Mouse (Mus musculus) CD8-positive naive resting alpha-beta T cell, adult 57 days (primary cell): ENCODE measurements around the gene Trim30d. TPM values are rescaled to one million over a fixed set of nuclear protein-coding genes. Genes with fewer than 3 reads are reported as not detected.

Source experiments
- total RNA-seq: library from RNA; stranded (reverse); gene quantifications from one replicate; pipeline ENCODE4 v1.2.4, GENCODE M21; 2023

The Trim30d gene
- 7.2 TPM for total RNA-seq

GRCm38 (mm10) chr7:104507421-104508065 is at the start of gene Trim30d:
TSS of gene Trim30d (minus strand) at chr7:104507849.

DNA sequence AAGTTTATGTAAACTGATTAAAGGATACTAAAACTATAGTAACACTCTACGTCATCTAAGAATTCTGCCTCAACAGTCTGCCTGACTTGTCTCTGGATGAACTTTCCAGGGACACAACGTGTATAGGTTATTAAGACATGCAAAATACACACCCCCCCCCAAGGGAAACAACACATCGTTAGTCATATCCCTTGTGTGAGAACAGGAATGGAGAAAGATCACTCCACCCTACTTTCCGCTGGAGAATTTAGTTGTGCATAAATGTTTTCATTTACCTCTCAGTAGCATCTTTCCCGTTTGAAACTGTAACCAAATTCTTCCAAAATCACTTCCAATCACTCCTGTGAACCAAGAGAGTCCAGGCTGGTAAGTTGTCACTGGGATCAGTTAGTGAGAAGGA is 42.2 kb upstream of the Trim30d start, which contains the start of gene Olfr651:
Gene Olfr651 (plus strand): TSS at position 301 of the 400 bp plus-strand sequence.

DNA sequence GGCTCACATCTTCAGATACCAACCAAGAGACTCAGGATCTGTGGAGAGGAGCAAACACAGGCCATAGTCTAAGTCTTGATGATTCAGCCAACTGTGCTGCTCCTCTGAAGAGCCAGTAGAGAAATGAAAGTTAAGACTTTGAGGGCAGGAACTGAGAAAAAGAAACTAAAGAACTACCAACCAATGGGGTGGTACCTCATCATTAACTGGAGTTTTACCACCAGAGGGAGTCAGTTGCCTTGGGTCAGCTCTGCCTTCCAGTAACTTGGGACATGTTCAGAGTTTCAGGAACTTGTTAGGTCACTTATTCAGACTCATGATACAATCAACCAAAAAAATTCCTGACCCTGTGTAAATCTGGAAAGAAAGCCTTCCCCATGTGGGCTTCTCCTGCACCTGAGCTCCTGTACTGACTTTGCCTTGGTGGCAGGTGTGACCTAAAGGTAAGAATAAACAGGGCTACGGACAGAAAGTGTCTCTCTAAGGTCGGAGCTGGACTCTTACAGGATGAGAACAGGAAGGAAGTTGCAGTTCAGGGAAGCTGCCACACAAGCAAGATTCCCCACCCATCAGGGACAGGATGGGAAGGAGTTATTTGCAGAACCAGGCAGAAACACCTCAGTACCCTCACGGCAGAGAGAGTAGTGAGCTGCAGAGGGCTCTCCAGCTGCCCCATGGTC is 42.4 kb downstream of the Trim30d start, which contains the start of gene Trim30a:
Gene Trim30a (minus strand): TSS at position 129 of the 680 bp plus-strand sequence.

Other genes starting within 250 kb of the Trim30d start
- 23.9 TPM for gene Trim5, start 219.8 kb downstream of the Trim30d start, total RNA-seq
- gene Trim12a, start 192.4 kb downstream of the Trim30d start, total RNA-seq, result 96.4 TPM
- 2.1 TPM for gene Trim34b, start 178.4 kb downstream of the Trim30d start, total RNA-seq
- gene Trim12c, start 154.5 kb downstream of the Trim30d start, total RNA-seq, result 42.5 TPM
- 1.9 TPM for gene Trim30b, start 138.0 kb downstream of the Trim30d start, total RNA-seq
- 9.8 TPM for gene Trim30c, start 107.0 kb downstream of the Trim30d start, total RNA-seq
- 73.6 TPM for gene Trim30a, start 42.7 kb downstream of the Trim30d start, total RNA-seq
- not detected for gene Olfr651, start 42.3 kb upstream of the Trim30d start, total RNA-seq
- not detected for gene Olfr652, start 53.1 kb upstream of the Trim30d start, total RNA-seq
- not detected for gene Olfr653, start 69.5 kb upstream of the Trim30d start, total RNA-seq
- gene Olfr654, start 79.2 kb upstream of the Trim30d start, total RNA-seq, result not detected
- gene Olfr655, start 93.9 kb upstream of the Trim30d start, total RNA-seq, result 0.40 TPM
- gene Olfr656, start 106.1 kb upstream of the Trim30d start, total RNA-seq, result not detected
- not detected for gene Olfr657, start 116.9 kb upstream of the Trim30d start, total RNA-seq
- gene Olfr658, start 139.5 kb upstream of the Trim30d start, total RNA-seq, result not detected
- not detected for gene Olfr659, start 158.9 kb upstream of the Trim30d start, total RNA-seq
- not detected for gene Olfr661, start 178.7 kb upstream of the Trim30d start, total RNA-seq